Mouse (Mus musculus) left cerebral cortex, postnatal 10 days (tissue): ENCODE measurements at regions not wholly inside any gene's neighbourhood (a gene's known extent, or its start where the extent isn't known, plus 50 kb on each side); places are given as distances from the start of the nearest gene placed in this dataset.

Experiments
- DNase-seq, 2 experiments: peaks; one replicate each; pipeline ENCODE4 v3.0.0; 2021 to 2022; ENCODE audit warnings: low spot score in 2 of 2, mixed read lengths in 1 of 2; ENCODE audit errors: extremely low spot score in 1 of 2
- intact Hi-C: fragments of 180-260 bp; cut with DNase I; formaldehyde crosslinking; loops from one replicate; pipeline ENCODE4 v1.15.1; 2025

DNA sequence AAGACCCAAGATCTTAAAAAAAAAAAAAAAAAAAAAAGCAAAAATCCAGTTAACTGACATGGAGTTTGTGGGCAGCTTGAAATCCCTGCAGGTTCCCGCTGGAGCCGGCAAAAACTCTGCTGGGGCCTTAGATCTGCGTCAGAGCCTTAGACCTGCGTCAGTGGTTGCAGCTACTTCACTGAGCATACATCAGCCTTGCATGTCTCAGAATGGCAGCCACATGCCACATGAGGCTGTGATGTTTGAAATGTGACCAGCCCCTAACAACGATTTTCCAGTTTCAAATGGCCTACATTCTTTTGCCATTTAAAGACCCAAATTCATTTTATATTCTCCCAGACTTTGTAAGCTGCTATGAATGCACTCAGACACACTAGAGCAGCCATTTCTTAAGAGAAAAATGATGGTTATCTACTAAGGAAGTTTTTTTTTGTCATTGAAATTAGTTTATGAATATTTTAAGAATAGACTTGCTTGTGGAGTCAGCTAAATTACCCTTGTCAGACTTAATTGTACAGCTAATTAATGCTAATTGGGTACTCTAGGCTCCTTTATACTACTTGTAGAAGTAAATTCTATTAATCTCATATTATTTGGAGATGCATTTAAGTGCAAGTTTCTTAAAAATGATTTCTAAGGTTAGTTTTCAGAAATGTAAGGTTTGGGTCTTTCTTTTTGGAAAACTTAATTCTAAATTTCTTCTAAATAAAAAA, 70.8 kb downstream of the Toporsl start:
- no peak for DNase-seq

DNA sequence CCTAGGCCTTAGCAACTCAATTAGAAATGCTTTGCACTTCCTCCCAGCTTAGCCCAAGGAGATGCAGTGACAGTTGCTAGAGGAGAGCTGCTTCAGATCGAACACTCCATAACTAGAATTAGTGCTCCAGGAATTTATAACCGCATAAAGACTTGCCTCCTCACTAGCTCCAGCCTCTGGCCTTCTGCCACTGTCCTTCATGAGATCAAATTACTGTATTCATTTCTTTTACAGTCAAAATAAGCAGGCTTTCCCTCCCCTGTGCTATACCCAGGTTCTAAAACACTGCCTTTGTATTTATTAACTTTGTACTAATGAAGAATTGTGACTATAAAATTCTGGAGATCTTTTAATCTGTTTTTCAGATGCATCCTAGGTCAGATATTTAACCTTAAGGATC, 104.8 kb upstream of the Olfr275 start:
- DNase-seq = no peak
- intact Hi-C loops = no loop called here

More for the DNA sequence above, 70.8 kb downstream of the Toporsl start:
- intact Hi-C loops = no loop called here

DNA sequence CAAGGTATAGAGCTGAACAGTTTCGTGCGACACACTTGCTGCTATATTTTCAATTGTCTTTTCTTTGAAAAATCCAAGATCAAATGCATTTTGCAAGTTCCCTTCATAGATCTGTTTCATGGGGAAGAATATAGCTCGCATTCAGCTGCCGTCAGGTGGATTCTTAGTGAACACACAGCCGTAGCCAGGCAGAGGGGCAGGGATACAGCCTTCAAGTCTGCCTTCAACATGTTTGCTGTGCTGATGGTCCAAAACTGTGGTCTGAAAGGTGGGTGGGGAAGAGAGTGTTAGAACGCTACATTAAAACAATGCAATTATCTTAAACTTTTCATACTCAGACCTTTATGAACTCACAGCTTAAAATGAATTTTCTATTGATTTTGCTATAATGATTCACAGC, 88.2 kb upstream of the Olfr275 start:
- no peak for DNase-seq
- intact Hi-C loops = no loop called here

DNA sequence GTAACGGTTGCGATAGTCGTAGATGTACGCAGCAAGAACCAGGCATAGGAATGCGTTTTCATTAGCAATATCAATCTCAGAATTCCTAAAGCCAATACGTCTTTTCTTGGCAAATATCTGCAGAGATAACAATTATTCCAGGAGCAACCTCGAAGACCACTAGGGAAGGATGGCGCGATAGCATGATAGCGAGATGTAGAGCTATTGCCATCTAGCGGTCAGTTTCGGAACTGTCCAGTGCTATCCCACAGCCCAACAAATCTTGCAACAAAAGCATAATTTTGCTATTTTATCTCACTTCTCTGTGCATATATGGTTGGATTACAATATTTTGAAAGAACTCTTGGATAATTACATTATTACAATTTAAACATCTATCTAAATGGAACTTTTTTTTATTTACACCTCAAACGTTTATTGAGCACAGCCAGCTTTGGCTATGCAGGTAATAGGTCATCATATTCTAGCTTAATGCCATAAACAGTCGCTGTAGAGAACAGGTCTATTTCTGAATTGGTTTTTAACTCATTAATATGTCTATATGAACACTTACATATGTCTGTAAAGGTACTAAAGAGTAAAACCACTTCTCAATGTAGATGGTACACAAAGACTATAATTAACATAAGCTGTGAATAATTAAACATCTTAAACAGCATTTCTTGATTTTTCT, 87.6 kb upstream of the Olfr275 start:
- intact Hi-C loops = no loop called here
- DNase-seq = peak; percentile 69 to 77

DNA sequence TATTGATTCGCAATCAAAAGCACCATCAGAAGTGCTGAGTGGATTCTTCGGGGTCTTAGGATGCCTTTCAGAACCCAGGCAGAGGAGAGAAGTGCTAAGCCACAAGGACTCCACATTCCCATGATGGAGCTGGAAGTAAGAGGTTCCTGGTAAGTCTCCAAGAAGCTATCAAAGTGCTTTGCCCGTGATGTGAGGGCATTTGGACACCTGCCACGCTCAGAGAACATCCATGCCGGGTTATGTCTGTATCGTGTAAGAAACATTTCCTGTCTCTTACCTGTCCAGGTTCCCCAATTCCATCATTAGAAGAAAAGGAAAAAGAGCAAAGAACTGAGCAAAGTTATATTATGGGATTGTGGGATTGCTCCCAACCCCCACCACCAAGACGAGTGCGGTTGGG, 81.3 kb upstream of the Olfr275 start:
- intact Hi-C loops = no loop called here
- DNase-seq = no peak

DNA sequence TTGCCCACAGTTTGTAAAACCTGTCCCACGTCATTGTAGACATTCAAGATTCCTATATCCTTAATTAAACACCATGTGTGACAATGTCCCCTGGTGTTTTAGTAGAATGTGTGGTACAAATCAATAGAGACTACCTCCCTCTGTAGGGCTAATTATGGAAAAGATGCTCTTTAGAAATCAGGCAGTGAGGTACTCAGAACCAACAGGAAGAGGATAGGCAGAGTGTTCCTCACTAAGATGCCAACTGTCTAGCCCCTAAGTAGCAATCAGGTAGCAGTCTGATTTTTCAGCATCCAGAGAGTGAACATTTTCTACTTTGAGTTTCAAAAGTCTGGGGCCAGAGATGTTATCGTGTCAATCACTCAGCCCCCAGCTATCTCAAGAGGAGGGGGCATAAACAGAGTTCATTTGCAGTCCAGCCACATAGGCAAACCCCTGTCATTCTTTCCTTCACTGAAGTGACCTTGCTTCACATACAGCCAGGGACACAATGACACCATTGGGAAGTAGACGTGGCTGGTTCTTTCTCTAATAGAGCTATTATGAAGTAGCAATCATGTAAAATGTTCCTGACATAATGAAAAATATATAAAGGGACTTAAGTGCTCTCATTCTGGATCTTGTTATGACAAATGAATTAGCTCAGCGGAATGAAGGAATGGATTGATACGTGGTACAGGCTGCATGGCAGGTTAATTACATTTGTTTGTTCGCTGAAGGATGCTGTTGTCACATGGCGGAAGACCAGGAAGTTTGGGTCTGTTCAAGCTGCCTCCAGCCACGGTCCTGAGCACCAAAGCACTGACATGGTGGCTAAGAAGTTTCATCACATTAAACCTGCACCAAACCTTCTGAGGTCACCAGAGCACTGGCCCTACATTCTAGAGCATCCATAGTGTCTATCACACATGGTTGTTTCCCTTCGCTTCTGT, 74.6 kb upstream of the Olfr275 start:
- intact Hi-C loops = no loop called here
- no peak for DNase-seq

DNA sequence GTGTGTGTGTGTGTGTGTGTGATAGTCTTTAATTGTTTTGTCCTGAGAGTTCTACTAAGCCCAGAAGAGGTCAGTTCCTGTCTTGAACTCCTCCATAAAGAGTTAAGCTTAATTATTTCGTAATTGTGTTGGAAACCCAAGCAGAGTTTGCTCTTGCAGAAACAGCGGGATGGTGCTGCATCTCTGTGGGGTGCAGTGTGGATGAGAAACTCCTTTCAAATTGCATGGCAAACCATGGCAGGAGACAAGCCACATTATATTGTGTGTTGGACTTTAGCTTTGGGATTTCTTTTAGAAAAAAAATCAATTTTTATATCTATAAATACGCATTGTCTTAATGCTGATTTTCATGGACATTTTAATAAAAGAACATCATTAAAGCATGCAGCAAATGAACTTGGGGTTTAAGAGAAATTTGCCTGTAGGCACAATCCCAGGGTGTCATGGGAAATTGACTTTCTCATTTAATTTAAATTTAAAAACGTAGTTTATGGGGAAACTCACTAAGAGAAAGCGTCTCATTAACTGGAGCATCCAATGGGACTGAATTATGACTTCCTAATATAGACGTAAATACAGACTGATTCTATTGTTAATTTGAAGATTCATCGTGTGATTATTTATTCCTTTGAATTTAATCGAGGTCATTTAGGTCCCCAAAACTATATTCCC, 61.4 kb upstream of the Olfr275 start:
- DNase-seq = no peak
- intact Hi-C loops = no loop called here
